Mouse (Mus musculus) brain, adult 2 months (tissue): ENCODE results near the gene G430095P16Rik.
A peak's percentile ranks its signal among the peaks of the same experiment; 100 is the strongest.

Experiments used
- DNase-seq: peaks from one replicate; pipeline ENCODE4 v3.0.0; 2011; ENCODE audit warnings: low read depth, low spot score

Gene G430095P16Rik

GRCm38 (mm10) chr8:84742171-84743053 lies 19.6 kb downstream of the G430095P16Rik start:
- no peak for DNase-seq

GRCm38 (mm10) chr8:84743054-84743415 lies 20.2 kb downstream of the G430095P16Rik start:
- DNase-seq = no peak

- peak; percentile 66 for DNase-seq
Measured at GRCm38 (mm10) chr8:84743517-84744420, 21.0 kb downstream of the G430095P16Rik start.

- DNase-seq = no peak
Measured at GRCm38 (mm10) chr8:84745032-84745925, 22.5 kb downstream of the G430095P16Rik start.

- no peak for DNase-seq
Measured at GRCm38 (mm10) chr8:84749519-84749918, 26.7 kb downstream of the G430095P16Rik start.

- no peak for DNase-seq
Measured at GRCm38 (mm10) chr8:84752734-84753582, 30.2 kb downstream of the G430095P16Rik start.

- peak; percentile 77 for DNase-seq
Measured at GRCm38 (mm10) chr8:84757501-84757900, 34.7 kb downstream of the G430095P16Rik start.

GRCm38 (mm10) chr8:84758308-84758707 lies 35.5 kb downstream of the G430095P16Rik start:
- no peak for DNase-seq

GRCm38 (mm10) chr8:84759126-84759525 lies 36.3 kb downstream of the G430095P16Rik start:
- no peak for DNase-seq

GRCm38 (mm10) chr8:84759718-84760117 lies 36.9 kb downstream of the G430095P16Rik start:
- no peak for DNase-seq

GRCm38 (mm10) chr8:84760405-84760805 lies 37.6 kb downstream of the G430095P16Rik start:
- DNase-seq = peak; percentile 76

GRCm38 (mm10) chr8:84760901-84761300 lies 38.1 kb downstream of the G430095P16Rik start:
- no peak for DNase-seq

- peak; percentile 79 for DNase-seq
Measured at GRCm38 (mm10) chr8:84764100-84764499, 41.3 kb downstream of the G430095P16Rik start.

- DNase-seq = no peak
Measured at GRCm38 (mm10) chr8:84764870-84765495, 42.2 kb downstream of the G430095P16Rik start.

- DNase-seq = peak; percentile 83
Measured at GRCm38 (mm10) chr8:84765629-84766028, 42.8 kb downstream of the G430095P16Rik start.

GRCm38 (mm10) chr8:84766422-84766821 lies 43.6 kb downstream of the G430095P16Rik start:
- no peak for DNase-seq

- no peak for DNase-seq
Measured at GRCm38 (mm10) chr8:84767221-84767620, 44.4 kb downstream of the G430095P16Rik start.

- no peak for DNase-seq
Measured at GRCm38 (mm10) chr8:84768343-84769095, 45.7 kb downstream of the G430095P16Rik start.

GRCm38 (mm10) chr8:84769324-84769723 lies 46.5 kb downstream of the G430095P16Rik start:
- peak; percentile 91 for DNase-seq
